Mouse (Mus musculus) CH12.LX (cell line): ENCODE measurements around the gene Arpc5. TPM values are rescaled to one million over a fixed set of nuclear protein-coding genes. Genes with fewer than 3 reads are reported as not detected.

Experiments used
- DNase-seq: peaks from one replicate; pipeline ENCODE4 v3.0.0-alpha.2; 2013; ENCODE audit errors: extremely low read depth
- H3K27ac ChIP-seq: 2 replicates; pipeline ENCODE4 v1.5.1; 2012; ENCODE audit warnings: low read depth, mild to moderate bottlenecking, control low read depth, moderate library complexity; ENCODE audit not compliant: insufficient read depth
- H3K27me3 ChIP-seq: replicated peaks from 2 replicates; pipeline ENCODE3; 2012; ENCODE audit warnings: inconsistent platforms
- H3K36me3 ChIP-seq, 2 experiments: replicated peaks in 1 of 2; 2 replicates each; pipeline versions ENCODE3 to v1.6.1; 2012; ENCODE audit warnings: inconsistent platforms in 1 of 2, low read length in 1 of 2, mild to moderate bottlenecking in 1 of 2, mixed read lengths in 1 of 2, moderate library complexity in 1 of 2; ENCODE audit not compliant: control insufficient read depth in 1 of 2, insufficient read depth in 1 of 2
- H3K4me1 ChIP-seq, 2 experiments: 2 replicates each; pipeline ENCODE4 v1.6.1; 2012; ENCODE audit warnings: inconsistent platforms in 1 of 2, moderate library complexity in 1 of 2; ENCODE audit not compliant: insufficient read depth in 2 of 2, control insufficient read depth in 1 of 2
- H3K4me2 ChIP-seq: 2 replicates; pipeline ENCODE4 v1.6.1; 2012; ENCODE audit warnings: low read depth, mild to moderate bottlenecking, control low read depth; ENCODE audit not compliant: poor library complexity, insufficient read depth, severe bottlenecking
- H3K4me3 ChIP-seq, 3 experiments: fragments of 150-350 bp in 1 of 3; sonication (generic) in 1 of 3; replicated peaks in 1 of 3; 2 replicates each; pipeline versions ENCODE3 to v1.5.1; 2011 to 2012; ENCODE audit warnings: low read depth in 2 of 3, low read length in 2 of 3, mild to moderate bottlenecking in 2 of 3, moderate library complexity in 2 of 3, control low read depth in 1 of 3, improper control_type of control experiment in 1 of 3, inconsistent platforms in 1 of 3, mixed read lengths in 1 of 3; ENCODE audit not compliant: poor library complexity in 1 of 3
- H3K79me2 ChIP-seq: replicated peaks from 2 replicates; pipeline ENCODE4 v1.6.1; 2012; ENCODE audit warnings: mild to moderate bottlenecking, moderate library complexity; ENCODE audit not compliant: control insufficient read depth, poor library complexity, insufficient read depth, severe bottlenecking; ENCODE audit errors: extremely low read depth
- H3K9ac ChIP-seq: 2 replicates; pipeline ENCODE4 v1.6.1; 2012; ENCODE audit warnings: low read depth, mild to moderate bottlenecking, control low read depth, moderate library complexity; ENCODE audit not compliant: insufficient read depth
- H3K9me3 ChIP-seq: replicated peaks from 2 replicates; pipeline ENCODE3; 2012; ENCODE audit warnings: low read length, inconsistent platforms, mixed read lengths
- BHLHE40 ChIP-seq: IDR thresholded peaks from 2 replicates; pipeline ENCODE4 v1.6.1; 2011; ENCODE audit warnings: mild to moderate bottlenecking, low read depth, low read length, improper control_type of control experiment
- CTCF ChIP-seq, 2 experiments: IDR thresholded peaks in 1 of 2; conservative IDR thresholded peaks in 1 of 2; 2 replicates each; pipeline ENCODE4 v1.5.1; 2011 to 2012; ENCODE audit warnings: low read depth in 2 of 2, low read length in 2 of 2, improper control_type of control experiment in 1 of 2, inconsistent platforms in 1 of 2, mild to moderate bottlenecking in 1 of 2, moderate library complexity in 1 of 2
- ETS1 ChIP-seq: conservative IDR thresholded peaks from 2 replicates; pipeline ENCODE4 v1.6.1; 2012; ENCODE audit warnings: low read depth, mild to moderate bottlenecking, inconsistent platforms, low read length, improper control_type of control experiment, moderate library complexity
- GABPA ChIP-seq: IDR thresholded peaks from 2 replicates; pipeline ENCODE4 v1.6.1; 2012; ENCODE audit warnings: low read depth, low read length, improper control_type of control experiment, inconsistent platforms; ENCODE audit not compliant: insufficient replicate concordance
- IRF4 ChIP-seq: IDR thresholded peaks from 2 replicates; pipeline ENCODE4 v1.6.1; 2014; ENCODE audit warnings: low read depth, mild to moderate bottlenecking, inconsistent platforms, low read length, improper control_type of control experiment
- JUN ChIP-seq: IDR thresholded peaks from 2 replicates; pipeline ENCODE4 v1.6.1; 2011; ENCODE audit warnings: low read depth, mild to moderate bottlenecking, low read length, improper control_type of control experiment, moderate library complexity; ENCODE audit not compliant: insufficient read depth
- JUND ChIP-seq: conservative IDR thresholded peaks from 2 replicates; pipeline ENCODE4 v1.6.1; 2011; ENCODE audit warnings: low read depth, low read length, improper control_type of control experiment
- KAT2A ChIP-seq: IDR thresholded peaks from 2 replicates; pipeline ENCODE4 v1.6.1; 2012; ENCODE audit warnings: low read length, improper control_type of control experiment, inconsistent platforms; ENCODE audit not compliant: insufficient replicate concordance
- MAFK ChIP-seq: IDR thresholded peaks from 2 replicates; pipeline ENCODE4 v1.6.1; 2011; ENCODE audit warnings: low read length, improper control_type of control experiment; ENCODE audit not compliant: insufficient replicate concordance
- MEF2A ChIP-seq: IDR thresholded peaks from 2 replicates; pipeline ENCODE4 v1.6.1; 2014; ENCODE audit warnings: low read depth, mild to moderate bottlenecking, inconsistent platforms, low read length, improper control_type of control experiment, borderline replicate concordance
- MXI1 ChIP-seq: IDR thresholded peaks from 2 replicates; pipeline ENCODE4 v1.6.1; 2011; ENCODE audit warnings: mild to moderate bottlenecking, low read depth, low read length, improper control_type of control experiment
- NRF1 ChIP-seq: IDR thresholded peaks from 2 replicates; pipeline ENCODE4 v1.6.1; 2014; ENCODE audit warnings: low read depth, mild to moderate bottlenecking, inconsistent platforms, low read length, improper control_type of control experiment, moderate library complexity
- POLR2A ChIP-seq: IDR thresholded peaks from 2 replicates; pipeline ENCODE4 v1.6.1; 2011; ENCODE audit warnings: low read depth, mild to moderate bottlenecking, improper control_type of control experiment, low read length
- RAD21 ChIP-seq: IDR thresholded peaks from 2 replicates; pipeline ENCODE4 v1.6.1; 2011; ENCODE audit warnings: low read depth, mild to moderate bottlenecking, low read length, improper control_type of control experiment, moderate library complexity
- SIN3A ChIP-seq: IDR thresholded peaks from 2 replicates; pipeline ENCODE4 v1.6.1; 2012; ENCODE audit warnings: low read length, improper control_type of control experiment, inconsistent platforms
- SMC3 ChIP-seq: IDR thresholded peaks from 2 replicates; pipeline ENCODE4 v1.6.1; 2011; ENCODE audit warnings: low read depth, low read length, improper control_type of control experiment
- UBTF ChIP-seq: IDR thresholded peaks from 2 replicates; pipeline ENCODE4 v1.6.1; 2012; ENCODE audit warnings: low read depth, mild to moderate bottlenecking, inconsistent platforms, low read length, improper control_type of control experiment, moderate library complexity
- ZC3H11A ChIP-seq: IDR thresholded peaks from 2 replicates; pipeline ENCODE4 v1.6.1; 2012; ENCODE audit warnings: low read depth, mild to moderate bottlenecking, inconsistent platforms, low read length, improper control_type of control experiment
- ZMIZ1 ChIP-seq: IDR thresholded peaks from 2 replicates; pipeline ENCODE4 v1.6.1; 2012; ENCODE audit warnings: low read depth, mild to moderate bottlenecking, inconsistent platforms, low read length, improper control_type of control experiment
- dilution Hi-C: fragments of 300-500 bp; cut with MboI; formaldehyde crosslinking; loops from 2 replicates; pipeline ENCODE4 v1.14.3; 2020; ENCODE audit warnings: low sequenced_read_pairs; ENCODE audit not compliant: extremely low pct_unique_long_range_greater_than_20kb, extremely low pct_ligation_motif_present
- in situ Hi-C: fragments of 300-500 bp; cut with MboI; formaldehyde crosslinking; loops from 3 replicates; pipeline ENCODE4 v1.14.3; 2019; ENCODE audit warnings: low sequenced_read_pairs, low pct_ligation_motif_present, low pct_unique_long_range_greater_than_20kb, mixed read lengths
- polyA plus RNA-seq: library from polyadenylated mRNA; unstranded; fragments of >175 nt; gene quantifications from 2 replicates; pipeline ENCODE4 v1.2.1, GENCODE M21; 2012; ENCODE audit warnings: low read depth; ENCODE audit not compliant: insufficient read length
- total RNA-seq, 2 experiments: library from RNA; depleted of rRNA; stranded (reverse); fragments of 300-350 nt in 1 of 2; fragments of >200 nt in 1 of 2; gene quantifications; 2 replicates each; pipeline ENCODE4 v1.2.3; 2012 to 2014

The Arpc5 gene
- total and polyA plus RNA-seq, 3 experiments, result 125 to 399 (median 232) TPM

DNA sequence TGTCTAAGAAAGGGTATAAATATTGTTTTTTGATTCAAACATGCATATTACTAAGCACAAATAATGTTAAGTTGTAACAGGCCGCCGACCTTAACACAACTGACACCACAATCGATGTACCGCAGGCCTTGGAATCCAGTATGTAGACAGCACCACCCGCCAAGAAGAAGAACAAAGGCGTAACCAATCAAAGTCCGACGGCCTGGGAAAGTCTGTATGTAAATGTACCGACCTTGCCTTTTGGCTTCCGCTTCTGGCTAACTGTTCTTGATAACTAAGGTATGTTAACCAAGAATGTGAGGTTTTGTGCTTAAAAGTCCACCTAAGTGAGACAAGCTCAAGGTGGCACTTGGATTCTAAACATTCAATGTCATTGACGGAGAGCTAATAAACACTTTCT lies 27.0 kb upstream of the Arpc5 start:
- peaks cover 1% of the 10 kb centered on the region for H3K27me3 ChIP-seq
- in situ Hi-C loops, result no loop called here
- H3K4me2 ChIP-seq, result no peak overlapping the region
- no peak overlapping the region for H3K27ac ChIP-seq
- no peaks in the 10 kb centered on the region for H3K79me2 ChIP-seq
- H3K9ac ChIP-seq, result no peak overlapping the region
- peaks cover 4% of the 10 kb centered on the region for H3K9me3 ChIP-seq
- no peaks in the 10 kb centered on the region for H3K4me1 ChIP-seq
- no peak for DNase-seq
- H3K4me3 ChIP-seq, result no peak overlapping the region
- no peak for TF ChIP-seq MXI1
- TF ChIP-seq, all 38 proteins: peak for 0
- dilution Hi-C loops, result no loop called here
- no peaks in the 10 kb centered on the region for H3K36me3 ChIP-seq

- Histone ChIP-seq H3K79me2 (no peaks in the 10 kb centered on the region), H3K4me3 (no peak overlapping the region), H3K27me3 (no peaks in the 10 kb centered on the region), H3K9me3 (no peaks in the 10 kb centered on the region), H3K9ac (no peak overlapping the region), H3K27ac (no peak overlapping the region), H3K4me1 (no peaks in the 10 kb centered on the region), H3K4me2 (no peak overlapping the region), H3K36me3 (no peaks in the 10 kb centered on the region)
- TF ChIP-seq UBTF (no peak), MAFK (no peak), KAT2A (no peak), ZMIZ1 (no peak), GABPA (no peak), SIN3A (no peak), ETS1 (no peak), JUN (no peak)
- no peak for DNase-seq
- in situ Hi-C loops (loop anchor here (10.0 kb wide), 1 partner anchor 218 kb away; no protein-coding TSS in a partner anchor), dilution Hi-C loops (no loop called here)
These were observed 23.1 kb upstream of the Arpc5 start for GRCm38 (mm10) chr1:152743095-152743826.

GRCm38 (mm10) chr1:152746426-152746825 lies 19.9 kb upstream of the Arpc5 start:
- in situ Hi-C loops, result loop anchor here (10.0 kb wide), 1 partner anchor 222 kb away; no protein-coding TSS in a partner anchor
- TF ChIP-seq MEF2A (0 out of 2 replicates have a peak, but pooled peaks have one; percentile 19), NRF1 (no peak), SMC3 (peak; percentile 83), RAD21 (peak; percentile 78), POLR2A (no peak), CTCF (conservative IDR thresholded peaks at IDR 0.05 in 1 of 2, IDR thresholded peaks at IDR 0.05 in 1 of 2; ENCODE audit: low read depth in 2 of 2, low read length in 2 of 2) (peak in 1 of 2 experiments; percentile 79; a peak in 2 of 4 replicates), BHLHE40 (no peak), JUND (0 out of 2 replicates have a peak, but pooled peaks have one; percentile 24), IRF4 (0 out of 2 replicates have a peak, but pooled peaks have one; percentile 14), ZC3H11A (0 out of 2 replicates have a peak, but pooled peaks have one; percentile 25)
- no peaks in the 10 kb centered on the region for H3K79me2 ChIP-seq

More at GRCm38 (mm10) chr1:152746426-152746825, 19.9 kb upstream of the Arpc5 start:
- Histone ChIP-seq H3K36me3 (no peaks in the 10 kb centered on the region), H3K9me3 (no peaks in the 10 kb centered on the region), H3K9ac (no peak overlapping the region), H3K4me2 (no peak overlapping the region), H3K27ac (no peak overlapping the region), H3K4me1 (peaks cover 0 to 11% of the 10 kb centered on the region in 2 experiments; a peak in 3 of 4 replicates), H3K4me3 (no peak overlapping the region), H3K27me3 (no peaks in the 10 kb centered on the region)
- dilution Hi-C loops, result no loop called here
- DNase-seq, result peak; percentile 57
